9 mouse cellular contexts compared by ENCODE assay signal in genomic region chr1:193208178-193208577, GRCm38 (mm10). TPM values are rescaled to one million over a fixed set of nuclear protein-coding genes. Genes with fewer than 3 reads are reported as not detected.
DNase-seq lines count a peak whose midpoint lies in the region; ATAC-seq and TF ChIP-seq lines count a peak whose summit lies in the region.
"Had no signal": no experiment of that assay in that cellular context is flagged by ENCODE, and none has a peak within 500 bp of the region (broad histone marks: within the 10 kb centered on the region; RNA-seq: fewer than 3 reads in every experiment).

No protein-coding gene starts in this region.

- TF ChIP-seq POLR2A in cortical plate, adult 2 months (IDR thresholded peaks at IDR 0.05; ENCODE audit: extremely low read depth, insufficient read depth, low read length) = no peak
- no peak for TF ChIP-seq POLR2A in olfactory bulb, adult 2 months (IDR thresholded peaks at IDR 0.05; ENCODE audit: insufficient read depth, low read depth, low read length)

- no peak overlapping the region for H3K4me2 ChIP-seq in heart, embryonic 15.5 days
- no peak overlapping the region for H3K4me2 ChIP-seq in intestine, postnatal 0 days (replicated peaks; ENCODE audit: low read depth)
- H3K4me2 ChIP-seq: liver, embryonic 15.5 days had no signal

- DNase-seq in heart, adult 8-10 months (ENCODE audit: low spot score) = no peak
- DNase-seq in NIH3T3 (ENCODE audit: low read depth) = peak; percentile 30
- DNase-seq in limb, embryonic 10.5 days (ENCODE audit: low spot score) = peak; percentile 55
- DNase-seq in thymus, postnatal 36 days = peak; percentile 77 to 80

- H3K9me3 ChIP-seq in heart, embryonic 15.5 days (replicated peaks) = no peaks in the 10 kb centered on the region
- H3K9me3 ChIP-seq in intestine, postnatal 0 days (ENCODE audit: control insufficient read depth) = no peaks in the 10 kb centered on the region
- no peaks in the 10 kb centered on the region for H3K9me3 ChIP-seq in limb, embryonic 10.5 days (replicated peaks)
- H3K9me3 ChIP-seq: liver, embryonic 15.5 days had no signal

- H3K9ac ChIP-seq in heart, embryonic 15.5 days = no peak overlapping the region
- H3K9ac ChIP-seq in intestine, postnatal 0 days (ENCODE audit: low read depth, low read length) = no peak overlapping the region
- H3K9ac ChIP-seq: liver, embryonic 15.5 days had no signal

- no peaks in the 10 kb centered on the region for H3K36me3 ChIP-seq in heart, embryonic 15.5 days
- H3K36me3 ChIP-seq in intestine, postnatal 0 days (ENCODE audit: control insufficient read depth, insufficient read depth) = no peaks in the 10 kb centered on the region
- no peaks in the 10 kb centered on the region for H3K36me3 ChIP-seq in limb, embryonic 10.5 days
- H3K36me3 ChIP-seq: liver, embryonic 15.5 days had no signal

- H3K4me1 ChIP-seq in heart, embryonic 15.5 days (replicated peaks) = no peaks in the 10 kb centered on the region
- H3K4me1 ChIP-seq in cortical plate, adult 2 months (ENCODE audit: control insufficient read depth, insufficient read depth, low read length) = no peaks in the 10 kb centered on the region
- no peaks in the 10 kb centered on the region for H3K4me1 ChIP-seq in intestine, postnatal 0 days (replicated peaks; ENCODE audit: control insufficient read depth, insufficient read depth, low read length)
- no peaks in the 10 kb centered on the region for H3K4me1 ChIP-seq in limb, embryonic 10.5 days
- H3K4me1 ChIP-seq in olfactory bulb, adult 2 months (ENCODE audit: control insufficient read depth, insufficient read depth, low read length) = no peaks in the 10 kb centered on the region
- H3K4me1 ChIP-seq: liver, embryonic 15.5 days had no signal

- no peaks in the 10 kb centered on the region for H3K27me3 ChIP-seq in heart, embryonic 15.5 days
- no peaks in the 10 kb centered on the region for H3K27me3 ChIP-seq in intestine, postnatal 0 days (replicated peaks; ENCODE audit: control insufficient read depth, insufficient read depth, low read length)
- no peaks in the 10 kb centered on the region for H3K27me3 ChIP-seq in limb, embryonic 10.5 days (ENCODE audit: low read depth, poor library complexity, severe bottlenecking)
- H3K27me3 ChIP-seq: liver, embryonic 15.5 days had no signal

- whole genome bisulfite sequencing in heart, embryonic 15.5 days = 23% methylated on average over 2 of the region's 2 CpGs
- 41% methylated on average over 2 of the region's 2 CpGs for WGBS in intestine, postnatal 0 days
- WGBS in limb, embryonic 10.5 days = 45% methylated on average over 2 of the region's 2 CpGs
- 33% methylated on average over 2 of the region's 2 CpGs for WGBS in olfactory bulb, adult 2 months

- ATAC-seq in heart, embryonic 15.5 days (replicated peaks; ENCODE audit: insufficient number of reproducible peaks, insufficient read depth, low FRiP score, low read depth) = peak; percentile 43; the same call in 1 of the 2 replicates
- ATAC-seq in intestine, postnatal 0 days = peak; percentile 45; the same call in 1 of the 2 replicates

- H3K4me3 ChIP-seq in heart, embryonic 15.5 days = no peak overlapping the region
- H3K4me3 ChIP-seq in cortical plate, adult 2 months (ENCODE audit: insufficient read depth, low read length) = no peak overlapping the region
- no peak overlapping the region for H3K4me3 ChIP-seq in intestine, postnatal 0 days (ENCODE audit: low read depth, low read length)
- H3K4me3 ChIP-seq in limb, embryonic 10.5 days = no peak overlapping the region
- H3K4me3 ChIP-seq in olfactory bulb, adult 2 months (ENCODE audit: insufficient read depth, low read depth, low read length) = no peak overlapping the region
- H3K4me3 ChIP-seq: liver, embryonic 15.5 days had no signal

- H3K27ac ChIP-seq in heart, embryonic 15.5 days = no peak overlapping the region
- no peak overlapping the region for H3K27ac ChIP-seq in cortical plate, adult 2 months (ENCODE audit: insufficient read depth, low read length)
- no peak overlapping the region for H3K27ac ChIP-seq in intestine, postnatal 0 days (ENCODE audit: low read depth, low read length)
- no peak overlapping the region for H3K27ac ChIP-seq in limb, embryonic 10.5 days
- no peak overlapping the region for H3K27ac ChIP-seq in olfactory bulb, adult 2 months (ENCODE audit: insufficient read depth, low read depth, low read length)
- H3K27ac ChIP-seq: liver, embryonic 15.5 days had no signal

- peak; percentile 98 for TF ChIP-seq CTCF in cortical plate, adult 2 months (IDR thresholded peaks at IDR 0.05; ENCODE audit: extremely low read depth, insufficient read depth, low read length)
- TF ChIP-seq CTCF in intestine, postnatal 0 days (IDR thresholded peaks at IDR 0.05; ENCODE audit: low read depth) = peak; percentile 93
- TF ChIP-seq CTCF in olfactory bulb, adult 2 months (IDR thresholded peaks at IDR 0.05; ENCODE audit: insufficient read depth, low read depth, low read length) = peak; percentile 40; the same call in 1 of the 2 replicates

RNA-seq across cellular contexts. Expression of gene Lamb3, which starts 0.7 kb away (rescaled TPM):
- polyA plus RNA-seq in heart, embryonic 15.5 days (2015; fragmentation: Nextera tagmentation; extraction: Ambion mirVana) = 4.7 and 9.0 TPM in 2 replicates
- total RNA-seq in heart, adult 8-10 months (2022) = 10 to 100 TPM; 10.7 to 16.0 (median 11.5) TPM
- 0.79 and 2.4 TPM in 2 replicates for polyA plus RNA-seq in cortical plate, adult 2 months (2012; rRNA removed)
- polyA plus RNA-seq in intestine, postnatal 0 days (2015; fragmentation: Nextera tagmentation; extraction: Ambion mirVana) = 1.7 and 2.5 TPM in 2 replicates
- 0.40 and 0.81 TPM in 2 replicates for polyA plus RNA-seq in limb, embryonic 10.5 days (2016; fragmentation: Nextera tagmentation; extraction: Ambion mirVana)
- not detected in 2 replicates for polyA plus RNA-seq in olfactory bulb, adult 2 months (2012; ENCODE audit: insufficient read depth, insufficient read length, low replicate concordance, missing spikeins)

RNA-seq across cellular contexts. Expression of gene Traf3ip3, which starts 6.7 kb away (rescaled TPM):
- polyA plus RNA-seq in heart, embryonic 15.5 days (2015; fragmentation: Nextera tagmentation; extraction: Ambion mirVana) = 2.1 and 6.9 TPM in 2 replicates
- 1 to 10 TPM in 2 of 4 experiments, under 1 TPM in 2; 0.63 to 1.3 (median 0.96) TPM for total RNA-seq in heart, adult 8-10 months (2022)
- polyA plus RNA-seq in cortical plate, adult 2 months (2012; rRNA removed) = 1.6 and 2.4 TPM in 2 replicates
- 2.5 and 3.2 TPM in 2 replicates for polyA plus RNA-seq in intestine, postnatal 0 days (2015; fragmentation: Nextera tagmentation; extraction: Ambion mirVana)
- polyA plus RNA-seq in limb, embryonic 10.5 days (2016; fragmentation: Nextera tagmentation; extraction: Ambion mirVana) = 1.0 and 1.5 TPM in 2 replicates
- not detected in 2 replicates for polyA plus RNA-seq in olfactory bulb, adult 2 months (2012; ENCODE audit: insufficient read depth, insufficient read length, low replicate concordance, missing spikeins)

RNA-seq across cellular contexts. Expression of gene A130010J15Rik, which starts 40.3 kb away (rescaled TPM):
- 10.7 and 11.9 TPM in 2 replicates for polyA plus RNA-seq in heart, embryonic 15.5 days (2015; fragmentation: Nextera tagmentation; extraction: Ambion mirVana)
- 1 to 10 TPM; 3.9 to 5.5 (median 4.8) TPM for total RNA-seq in heart, adult 8-10 months (2022)
- 3.7 and 4.0 TPM in 2 replicates for polyA plus RNA-seq in cortical plate, adult 2 months (2012; rRNA removed)
- 7.2 and 8.0 TPM in 2 replicates for polyA plus RNA-seq in intestine, postnatal 0 days (2015; fragmentation: Nextera tagmentation; extraction: Ambion mirVana)
- polyA plus RNA-seq in limb, embryonic 10.5 days (2016; fragmentation: Nextera tagmentation; extraction: Ambion mirVana) = 16.7 and 18.4 TPM in 2 replicates
- not detected in 2 replicates for polyA plus RNA-seq in olfactory bulb, adult 2 months (2012; ENCODE audit: insufficient read depth, insufficient read length, low replicate concordance, missing spikeins)

RNA-seq across cellular contexts. Expression of gene Irf6, which starts 55.3 kb away (rescaled TPM):
- 4.8 and 8.3 TPM in 2 replicates for polyA plus RNA-seq in heart, embryonic 15.5 days (2015; fragmentation: Nextera tagmentation; extraction: Ambion mirVana)
- 1 to 10 TPM; 1.2 to 2.7 (median 1.8) TPM for total RNA-seq in heart, adult 8-10 months (2022)
- 0.71 and 0.83 TPM in 2 replicates for polyA plus RNA-seq in cortical plate, adult 2 months (2012; rRNA removed)
- polyA plus RNA-seq in intestine, postnatal 0 days (2015; fragmentation: Nextera tagmentation; extraction: Ambion mirVana) = 47.8 and 48.3 TPM in 2 replicates
- polyA plus RNA-seq in limb, embryonic 10.5 days (2016; fragmentation: Nextera tagmentation; extraction: Ambion mirVana) = 8.0 and 8.9 TPM in 2 replicates
- polyA plus RNA-seq in olfactory bulb, adult 2 months (2012; ENCODE audit: insufficient read depth, insufficient read length, low replicate concordance, missing spikeins) = not detected in 2 replicates

RNA-seq across cellular contexts. Expression of gene Hsd11b1, which starts 55.7 kb away (rescaled TPM):
- 1.9 and 4.6 TPM in 2 replicates for polyA plus RNA-seq in heart, embryonic 15.5 days (2015; fragmentation: Nextera tagmentation; extraction: Ambion mirVana)
- 10 to 100 TPM in 2 of 4 experiments, 1 to 10 TPM in 2; 9.4 to 17.3 (median 12.4) TPM for total RNA-seq in heart, adult 8-10 months (2022)
- 39.5 and 44.8 TPM in 2 replicates for polyA plus RNA-seq in cortical plate, adult 2 months (2012; rRNA removed)
- polyA plus RNA-seq in intestine, postnatal 0 days (2015; fragmentation: Nextera tagmentation; extraction: Ambion mirVana) = 2.7 and 3.2 TPM in 2 replicates
- polyA plus RNA-seq in limb, embryonic 10.5 days (2016; fragmentation: Nextera tagmentation; extraction: Ambion mirVana) = not detected in 2 replicates
- not detected in 2 replicates for polyA plus RNA-seq in olfactory bulb, adult 2 months (2012; ENCODE audit: insufficient read depth, insufficient read length, low replicate concordance, missing spikeins)

Comparison
In these comparisons a context has a peak if more than half of its experiments do, and no peak if none do; other contexts are left out.
1. CTCF ChIP-seq: peak in every context shown above with its lines; median percentile 98 in cortical plate, adult 2 months; 93 in intestine, postnatal 0 days; 40 in olfactory bulb, adult 2 months.